Mouse (Mus musculus): ENCODE results near the gene Cbarp. TPM values are rescaled to one million over a fixed set of nuclear protein-coding genes. Genes with fewer than 3 reads are reported as not detected.

Gene Cbarp
- total and polyA plus RNA-seq, 3 experiments = 0.19 to 2.4 (median 2.3) TPM

- TF ChIP-seq MXI1 (IDR thresholded peaks at IDR 0.05; ENCODE audit: low read depth, low read length) (no peak), ZMIZ1 (IDR thresholded peaks at IDR 0.05; ENCODE audit: low read depth, low read length) (no peak)
- H3K4me1 ChIP-seq (ENCODE audit: control insufficient read depth in 1 of 2, insufficient read depth in 2 of 2) = peaks cover 12 to 22% of the 10 kb centered on the region in 2 experiments
- dilution Hi-C loops (cut with MboI; ENCODE audit: extremely low pct_ligation_motif_present, extremely low pct_unique_long_range_greater_than_20kb, low sequenced_read_pairs) = no loop called here
- DNase-seq (ENCODE audit: extremely low read depth) = no peak
- no peak overlapping the region for H3K27ac ChIP-seq (ENCODE audit: insufficient read depth, low read depth)
- no peaks in the 10 kb centered on the region for H3K79me2 ChIP-seq (replicated peaks; ENCODE audit: control insufficient read depth, extremely low read depth, insufficient read depth, poor library complexity, severe bottlenecking)
- no peak overlapping the region for H3K9ac ChIP-seq (ENCODE audit: insufficient read depth, low read depth)
- H3K36me3 ChIP-seq (replicated peaks in 1 of 2; ENCODE audit: control insufficient read depth in 1 of 2, insufficient read depth in 1 of 2, low read length in 1 of 2) = peaks cover 34 to 48% of the 10 kb centered on the region in 2 experiments
- H3K9me3 ChIP-seq (replicated peaks; ENCODE audit: low read length) = no peaks in the 10 kb centered on the region
- no peak overlapping the region for H3K4me3 ChIP-seq (replicated peaks in 1 of 3; ENCODE audit: low read depth in 2 of 3, low read length in 2 of 3, poor library complexity in 1 of 3)
- peaks cover 13% of the 10 kb centered on the region for H3K27me3 ChIP-seq (replicated peaks)
- no peak overlapping the region for H3K4me2 ChIP-seq (ENCODE audit: insufficient read depth, low read depth, poor library complexity, severe bottlenecking)
- in situ Hi-C loops (cut with MboI; ENCODE audit: low pct_ligation_motif_present, low pct_unique_long_range_greater_than_20kb, low sequenced_read_pairs) = no loop called here
These were observed 6.2 kb downstream of the Cbarp start for GRCm38 (mm10) chr10:80134421-80134820.

- no peak for DNase-seq (ENCODE audit: extremely low read depth)
- Histone ChIP-seq H3K4me1 (ENCODE audit: control insufficient read depth in 1 of 2, insufficient read depth in 2 of 2) (peaks cover 8 to 14% of the 10 kb centered on the region in 2 experiments), H3K4me2 (ENCODE audit: insufficient read depth, low read depth, poor library complexity, severe bottlenecking) (no peak overlapping the region), H3K79me2 (replicated peaks; ENCODE audit: control insufficient read depth, extremely low read depth, insufficient read depth, poor library complexity, severe bottlenecking) (no peaks in the 10 kb centered on the region), H3K36me3 (replicated peaks in 1 of 2; ENCODE audit: control insufficient read depth in 1 of 2, insufficient read depth in 1 of 2, low read length in 1 of 2) (peaks cover 45 to 58% of the 10 kb centered on the region in 2 experiments), H3K27ac (ENCODE audit: insufficient read depth, low read depth) (no peak overlapping the region), H3K27me3 (replicated peaks) (peaks cover 2% of the 10 kb centered on the region), H3K4me3 (replicated peaks in 1 of 3; ENCODE audit: low read depth in 2 of 3, low read length in 2 of 3, poor library complexity in 1 of 3) (no peak overlapping the region), H3K9me3 (replicated peaks; ENCODE audit: low read length) (no peaks in the 10 kb centered on the region), H3K9ac (ENCODE audit: insufficient read depth, low read depth) (no peak overlapping the region)
- in situ Hi-C loops (cut with MboI; ENCODE audit: low pct_ligation_motif_present, low pct_unique_long_range_greater_than_20kb, low sequenced_read_pairs) (no loop called here), dilution Hi-C loops (cut with MboI; ENCODE audit: extremely low pct_ligation_motif_present, extremely low pct_unique_long_range_greater_than_20kb, low sequenced_read_pairs) (no loop called here)
- peak; percentile 22; the same call in 1 of the 2 replicates for TF ChIP-seq SMC3 (IDR thresholded peaks at IDR 0.05; ENCODE audit: low read depth, low read length)
- TF ChIP-seq CTCF (conservative IDR thresholded peaks at IDR 0.05 in 1 of 2, IDR thresholded peaks at IDR 0.05 in 1 of 2; ENCODE audit: low read depth in 2 of 2, low read length in 2 of 2) = peak in 1 of 2 experiments; percentile 29; a peak in 2 of 4 replicates
- TF ChIP-seq SIN3A (IDR thresholded peaks at IDR 0.05; ENCODE audit: low read length) = no peak
- TF ChIP-seq JUND (conservative IDR thresholded peaks at IDR 0.05; ENCODE audit: low read depth, low read length) = no peak
- TF ChIP-seq ZMIZ1 (IDR thresholded peaks at IDR 0.05; ENCODE audit: low read depth, low read length) = no peak
- TF ChIP-seq CHD1 (IDR thresholded peaks at IDR 0.05; ENCODE audit: low read depth, low read length) = no peak
- TF ChIP-seq CHD2 (IDR thresholded peaks at IDR 0.05; ENCODE audit: low read length) = no peak
- TF ChIP-seq USF1 (IDR thresholded peaks at IDR 0.05; ENCODE audit: low read depth, low read length) = no peak
- TF ChIP-seq RCOR1 (conservative IDR thresholded peaks at IDR 0.05; ENCODE audit: low read depth, low read length) = no peak
- TF ChIP-seq E2F4 (IDR thresholded peaks at IDR 0.05; ENCODE audit: insufficient replicate concordance, low read depth, low read length) = no peak
- no peak for TF ChIP-seq ZNF384 (IDR thresholded peaks at IDR 0.05; ENCODE audit: low read depth, low read length)
- TF ChIP-seq GABPA (IDR thresholded peaks at IDR 0.05; ENCODE audit: insufficient replicate concordance, low read depth, low read length) = no peak
- TF ChIP-seq EP300 (IDR thresholded peaks at IDR 0.05; ENCODE audit: low read length) = no peak
These were observed 7.3 kb downstream of the Cbarp start for GRCm38 (mm10) chr10:80133226-80133849.
